Mouse (Mus musculus): Measurements from ENCODE around the gene Uhrf1bp1l.

DNA sequence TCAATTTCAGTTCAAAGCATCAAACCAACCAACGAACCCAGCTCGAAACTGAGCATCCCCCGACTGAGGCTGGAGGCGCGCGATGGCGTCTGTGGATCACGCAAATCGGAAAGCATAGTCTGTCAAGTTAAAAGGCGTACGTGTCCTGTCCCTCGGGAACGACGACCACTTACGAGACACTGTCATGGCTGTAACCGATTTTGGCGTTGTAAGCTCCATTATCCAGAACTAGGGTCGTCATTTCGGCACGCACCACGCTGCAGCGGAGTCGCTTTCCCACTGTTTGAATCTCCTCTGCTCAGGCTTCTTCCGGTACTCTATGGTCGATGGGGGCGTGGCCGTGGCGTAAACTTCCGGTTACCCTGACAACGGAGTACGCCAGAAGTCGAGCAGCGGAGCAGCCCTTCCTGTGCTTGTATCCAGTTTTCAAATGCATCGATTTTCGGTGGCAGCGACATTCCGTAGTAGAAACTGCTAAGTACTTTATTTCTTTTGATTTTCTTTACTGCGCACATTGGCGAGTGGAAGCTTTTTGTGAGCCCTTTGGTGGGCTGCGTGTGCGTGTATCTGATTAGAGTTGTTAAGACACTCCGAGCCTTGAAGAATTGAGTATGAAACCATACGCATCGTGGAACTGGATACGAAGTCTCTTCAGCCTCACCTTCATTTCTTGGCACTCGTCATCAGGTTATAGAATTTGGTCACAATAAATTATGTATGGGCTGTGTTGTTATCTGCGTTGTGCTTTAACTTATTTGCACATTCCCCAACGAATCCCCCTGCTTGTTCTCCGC is 12.6 kb upstream of the Uhrf1bp1l start, which contains the start of gene Actr6:
- TF ChIP-seq POLR2A (IDR thresholded peaks at IDR 0.05; ENCODE audit: borderline replicate concordance, low read depth, low read length) (peak; percentile 57; the same call in 1 of the 2 replicates), CTCF (IDR thresholded peaks at IDR 0.05; ENCODE audit: low read depth, low read length) (no peak)
